Mouse (Mus musculus) right cerebral cortex, adult 2 months (tissue): ENCODE data around the gene Fpr-rs6.

Experiments used
- DNase-seq, 2 experiments: peaks; one replicate each; pipeline ENCODE4 v3.0.0; 2021 to 2022; ENCODE audit warnings: low spot score in 2 of 2

Fpr-rs6 gene

GRCm38 (mm10) chr17:20182997-20183396 is at the start of gene Fpr-rs6:
Fpr-rs6 (minus strand) TSS chr17:20183097.
- no peak for DNase-seq
